Mouse (Mus musculus): Measurements from ENCODE around the gene Tert.

DNA sequence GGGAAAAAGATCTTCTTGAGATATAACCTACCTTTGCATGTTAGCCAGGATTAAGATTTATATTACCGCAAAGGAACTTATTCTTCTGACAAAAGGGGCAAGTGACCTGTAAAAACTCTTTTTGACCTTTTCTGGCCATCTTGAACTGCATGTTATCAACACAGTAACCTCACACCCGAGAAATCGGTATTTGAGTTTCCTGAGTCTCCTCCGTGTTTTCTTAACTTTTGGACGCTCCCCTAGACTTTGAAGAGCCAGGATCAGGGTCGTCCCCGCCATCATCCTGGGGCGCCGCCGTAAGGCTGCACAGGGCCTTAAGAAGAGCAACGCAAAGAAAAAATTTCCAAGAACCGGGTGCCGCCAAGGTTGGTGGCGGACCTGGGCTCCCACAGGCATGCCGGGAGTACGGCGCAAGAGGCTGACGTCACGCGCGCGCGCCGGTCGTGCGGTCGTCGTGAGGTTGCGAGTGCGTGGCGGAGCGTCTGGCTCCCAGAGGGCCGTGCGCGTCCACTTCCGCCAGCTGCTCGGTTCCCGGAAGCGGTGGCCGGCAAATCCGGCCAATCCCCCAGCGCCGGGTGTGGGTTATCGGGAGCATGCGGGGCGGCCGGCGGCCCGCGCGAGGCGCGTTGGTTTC lies 23.1 kb upstream of the Tert start, which contains the start of gene Clptm1l:
- TF ChIP-seq ZMIZ1 (IDR thresholded peaks at IDR 0.05; ENCODE audit: low read depth, low read length) (peak; percentile 82), EP300 (IDR thresholded peaks at IDR 0.05; ENCODE audit: low read length) (no peak), CTCF (conservative IDR thresholded peaks at IDR 0.05 in 1 of 2, IDR thresholded peaks at IDR 0.05 in 1 of 2; ENCODE audit: low read depth in 2 of 2, low read length in 2 of 2) (no peak), POLR2AphosphoS2 (IDR thresholded peaks at IDR 0.05; ENCODE audit: low read depth, low read length) (0 out of 2 replicates have a peak, but pooled peaks have one; percentile 69), HCFC1 (IDR thresholded peaks at IDR 0.05; ENCODE audit: low read depth, low read length) (peak; percentile 94), SMC3 (IDR thresholded peaks at IDR 0.05; ENCODE audit: low read depth, low read length) (no peak), NELFE (IDR thresholded peaks at IDR 0.05; ENCODE audit: low read depth, low read length) (peak; percentile 96)
